Comparison of ENCODE assay signal across 25 mouse cellular contexts in genomic region chr12:7754861-7755260, GRCm38 (mm10).
"Had no signal": no experiment of that assay in that cellular context is flagged by ENCODE, and none has a peak within 500 bp of the region (broad histone marks: within the 10 kb centered on the region; RNA-seq: fewer than 3 reads in every experiment).

No protein-coding gene starts in this region.

- ATAC-seq: intestine, postnatal 0 days; liver, embryonic 12.5 days; midbrain, embryonic 13.5 days; midbrain, embryonic 16.5 days had no signal

- H3K4me3 ChIP-seq: layer of hippocampus, adult 2 months; limb, embryonic 10.5 days; limb, embryonic 13.5 days; liver, embryonic 12.5 days; liver, embryonic 15.5 days; lung, embryonic 15.5 days; megakaryocyte, embryonic 14.5 days; midbrain, embryonic 10.5 days; midbrain, embryonic 13.5 days; myocyte; neural tube, embryonic 13.5 days had no signal

- H3K27ac ChIP-seq: kidney, postnatal 0 days; layer of hippocampus, adult 2 months; limb, embryonic 10.5 days; limb, embryonic 13.5 days; liver, embryonic 12.5 days; liver, embryonic 15.5 days; lung, embryonic 15.5 days; midbrain, embryonic 13.5 days; neural tube, embryonic 13.5 days had no signal

- DNase-seq: kidney, adult 2 months; kidney, postnatal 25 days; layer of hippocampus, adult 9-11 months; liver; lung, adult 18-20 months; lung, postnatal 10 days; lung, postnatal 36 days; retina, postnatal 1 day; right cerebral cortex, postnatal 14 days; thymus, adult 2 months; thymus, postnatal 25 days had no signal
